Mouse (Mus musculus): ENCODE measurements around the gene Shcbp1l. TPM values are rescaled to one million over a fixed set of nuclear protein-coding genes. Genes with fewer than 3 reads are reported as not detected.
"Not testable (repeated sequence)": the region's sequence is repeated elsewhere in the genome, so short reads cannot be mapped to it uniquely, and the experiment has no call there.

Gene Shcbp1l
- polyA plus RNA-seq, 1 experiment from 2014 or later = 0.47 TPM

- no peaks in the 10 kb centered on the region for H3K4me1 ChIP-seq (ENCODE audit: control insufficient read depth in 2 of 2, insufficient read depth in 2 of 2, low read length in 2 of 2)
- H3K4me3 ChIP-seq (ENCODE audit: control insufficient read depth in 1 of 2, insufficient read depth in 1 of 2, low read depth in 1 of 2, low read length in 2 of 2) = no peak overlapping the region
- ATAC-seq (ENCODE audit: insufficient number of reproducible peaks, insufficient read depth, low FRiP score, low read depth) = no peak
- H3K9me3 ChIP-seq (ENCODE audit: control insufficient read depth, low read length) = no peaks in the 10 kb centered on the region
- no peak overlapping the region for H3K27ac ChIP-seq (replicated peaks in 1 of 2; ENCODE audit: control insufficient read depth in 1 of 2, insufficient read depth in 1 of 2, low read depth in 2 of 2, low read length in 2 of 2)
- no peak overlapping the region for H3K9ac ChIP-seq (ENCODE audit: low read length)
- no peaks in the 10 kb centered on the region for H3K27me3 ChIP-seq (ENCODE audit: control insufficient read depth, insufficient read depth, low read length)
- whole genome bisulfite sequencing = 93% methylated on average over 1 of the region's 1 CpGs
- H3K4me2 ChIP-seq (ENCODE audit: low read length) = no peak overlapping the region
- H3K36me3 ChIP-seq (ENCODE audit: control insufficient read depth, insufficient read depth, low read length) = peaks cover 84% of the 10 kb centered on the region
Observed at GRCm38 (mm10) chr1:153479296-153479695, 54.3 kb downstream of the Shcbp1l start.

- Histone ChIP-seq H3K27ac (replicated peaks in 1 of 2; ENCODE audit: control insufficient read depth in 1 of 2, insufficient read depth in 1 of 2, low read depth in 2 of 2, low read length in 2 of 2) (no peak overlapping the region), H3K9ac (ENCODE audit: low read length) (no peak overlapping the region), H3K9me3 (ENCODE audit: control insufficient read depth, low read length) (no peaks in the 10 kb centered on the region), H3K27me3 (ENCODE audit: control insufficient read depth, insufficient read depth, low read length) (no peaks in the 10 kb centered on the region), H3K4me1 (ENCODE audit: control insufficient read depth in 2 of 2, insufficient read depth in 2 of 2, low read length in 2 of 2) (peaks cover 0 to 11% of the 10 kb centered on the region in 2 experiments; a peak in 2 of 4 replicates), H3K4me3 (ENCODE audit: control insufficient read depth in 1 of 2, insufficient read depth in 1 of 2, low read depth in 1 of 2, low read length in 2 of 2) (no peak overlapping the region), H3K4me2 (ENCODE audit: low read length) (no peak overlapping the region), H3K36me3 (ENCODE audit: control insufficient read depth, insufficient read depth, low read length) (peaks cover 71% of the 10 kb centered on the region)
- no peak for ATAC-seq (ENCODE audit: insufficient number of reproducible peaks, insufficient read depth, low FRiP score, low read depth)
- WGBS = 60% methylated on average over 1 of the region's 1 CpGs
Observed at GRCm38 (mm10) chr1:153480386-153481024, 55.5 kb downstream of the Shcbp1l start.

GRCm38 (mm10) chr1:153481025-153481412, 56.1 kb downstream of the Shcbp1l start:
- Histone ChIP-seq H3K4me3 (ENCODE audit: control insufficient read depth in 1 of 2, insufficient read depth in 1 of 2, low read depth in 1 of 2, low read length in 2 of 2) (no peak overlapping the region), H3K9me3 (ENCODE audit: control insufficient read depth, low read length) (no peaks in the 10 kb centered on the region), H3K9ac (ENCODE audit: low read length) (no peak overlapping the region), H3K4me2 (ENCODE audit: low read length) (no peak overlapping the region), H3K27ac (replicated peaks in 1 of 2; ENCODE audit: control insufficient read depth in 1 of 2, insufficient read depth in 1 of 2, low read depth in 2 of 2, low read length in 2 of 2) (no peak overlapping the region), H3K27me3 (ENCODE audit: control insufficient read depth, insufficient read depth, low read length) (no peaks in the 10 kb centered on the region), H3K36me3 (ENCODE audit: control insufficient read depth, insufficient read depth, low read length) (peaks cover 66% of the 10 kb centered on the region), H3K4me1 (ENCODE audit: control insufficient read depth in 2 of 2, insufficient read depth in 2 of 2, low read length in 2 of 2) (peaks cover 0 to 16% of the 10 kb centered on the region in 2 experiments; a peak in 2 of 4 replicates)
- WGBS = 30% methylated on average over 1 of the region's 1 CpGs
- ATAC-seq (ENCODE audit: insufficient number of reproducible peaks, insufficient read depth, low FRiP score, low read depth) = no peak

GRCm38 (mm10) chr1:153485201-153485796, 60.3 kb downstream of the Shcbp1l start:
- Histone ChIP-seq H3K27ac (replicated peaks in 1 of 2; ENCODE audit: control insufficient read depth in 1 of 2, insufficient read depth in 1 of 2, low read depth in 2 of 2, low read length in 2 of 2) (no peak overlapping the region), H3K4me3 (ENCODE audit: control insufficient read depth in 1 of 2, insufficient read depth in 1 of 2, low read depth in 1 of 2, low read length in 2 of 2) (peak overlapping the region in 1 of 2 experiments; percentile 100; a peak in 2 of 4 replicates), H3K9me3 (ENCODE audit: control insufficient read depth, low read length) (no peaks in the 10 kb centered on the region), H3K9ac (ENCODE audit: low read length) (peak overlapping the region; percentile 42), H3K36me3 (ENCODE audit: control insufficient read depth, insufficient read depth, low read length) (peaks cover 24% of the 10 kb centered on the region), H3K4me2 (ENCODE audit: low read length) (peak overlapping the region; percentile 90), H3K27me3 (ENCODE audit: control insufficient read depth, insufficient read depth, low read length) (no peaks in the 10 kb centered on the region), H3K4me1 (ENCODE audit: control insufficient read depth in 2 of 2, insufficient read depth in 2 of 2, low read length in 2 of 2) (peaks cover 0 to 18% of the 10 kb centered on the region in 2 experiments; a peak in 2 of 4 replicates)
- WGBS = 60% methylated on average over 2 of the region's 2 CpGs
- ATAC-seq (ENCODE audit: insufficient number of reproducible peaks, insufficient read depth, low FRiP score, low read depth) = no peak

GRCm38 (mm10) chr1:153486120-153486519, 61.2 kb downstream of the Shcbp1l start:
- not testable (repeated sequence) for H3K27me3 ChIP-seq (ENCODE audit: control insufficient read depth, insufficient read depth, low read length); H3K27ac ChIP-seq (replicated peaks in 1 of 2; ENCODE audit: control insufficient read depth in 1 of 2, insufficient read depth in 1 of 2, low read depth in 2 of 2, low read length in 2 of 2); ATAC-seq (ENCODE audit: insufficient number of reproducible peaks, insufficient read depth, low FRiP score, low read depth); H3K9me3 ChIP-seq (ENCODE audit: control insufficient read depth, low read length)
- Histone ChIP-seq H3K4me1 (ENCODE audit: control insufficient read depth in 2 of 2, insufficient read depth in 2 of 2, low read length in 2 of 2) (peaks cover 0 to 18% of the 10 kb centered on the region in 2 experiments; a peak in 2 of 4 replicates), H3K4me3 (ENCODE audit: control insufficient read depth in 1 of 2, insufficient read depth in 1 of 2, low read depth in 1 of 2, low read length in 2 of 2) (peak overlapping the region; percentile 99 to 100), H3K4me2 (ENCODE audit: low read length) (peak overlapping the region; percentile 90), H3K9ac (ENCODE audit: low read length) (peak overlapping the region; percentile 99), H3K36me3 (ENCODE audit: control insufficient read depth, insufficient read depth, low read length) (peaks cover 16% of the 10 kb centered on the region)
- WGBS = 13% methylated on average over 6 of the region's 6 CpGs

- Histone ChIP-seq H3K4me2 (ENCODE audit: low read length) (peak overlapping the region; percentile 90), H3K27me3 (ENCODE audit: control insufficient read depth, insufficient read depth, low read length) (no peaks in the 10 kb centered on the region), H3K9ac (ENCODE audit: low read length) (peak overlapping the region; percentile 99), H3K9me3 (ENCODE audit: control insufficient read depth, low read length) (no peaks in the 10 kb centered on the region), H3K27ac (replicated peaks in 1 of 2; ENCODE audit: control insufficient read depth in 1 of 2, insufficient read depth in 1 of 2, low read depth in 2 of 2, low read length in 2 of 2) (peak overlapping the region; percentile 79 to 89), H3K4me3 (ENCODE audit: control insufficient read depth in 1 of 2, insufficient read depth in 1 of 2, low read depth in 1 of 2, low read length in 2 of 2) (peak overlapping the region; percentile 99 to 100), H3K4me1 (ENCODE audit: control insufficient read depth in 2 of 2, insufficient read depth in 2 of 2, low read length in 2 of 2) (peaks cover 0 to 18% of the 10 kb centered on the region in 2 experiments; a peak in 2 of 4 replicates), H3K36me3 (ENCODE audit: control insufficient read depth, insufficient read depth, low read length) (peaks cover 8% of the 10 kb centered on the region)
- WGBS = under 1% methylated on average over 61 of the region's 64 CpGs
- peak; percentile 74 for ATAC-seq (ENCODE audit: insufficient number of reproducible peaks, insufficient read depth, low FRiP score, low read depth)
Observed at GRCm38 (mm10) chr1:153486767-153487499, 62.0 kb downstream of the Shcbp1l start.

- peak within 1 kb of the TSS; percentile 90 for H3K4me2 ChIP-seq (ENCODE audit: low read length)
- peaks cover 3% of the 10 kb centered on the region for H3K36me3 ChIP-seq (ENCODE audit: control insufficient read depth, insufficient read depth, low read length)
- peak within 1 kb of the TSS; percentile 83 to 89 for H3K27ac ChIP-seq (replicated peaks in 1 of 2; ENCODE audit: control insufficient read depth in 1 of 2, insufficient read depth in 1 of 2, low read depth in 2 of 2, low read length in 2 of 2)
- under 1% methylated on average over 35 of the region's 35 CpGs for WGBS
- H3K4me3 ChIP-seq (ENCODE audit: control insufficient read depth in 1 of 2, insufficient read depth in 1 of 2, low read depth in 1 of 2, low read length in 2 of 2) = peak within 1 kb of the TSS; percentile 99 to 100
- ATAC-seq (ENCODE audit: insufficient number of reproducible peaks, insufficient read depth, low FRiP score, low read depth) = peak; percentile 88
- H3K4me1 ChIP-seq (ENCODE audit: control insufficient read depth in 2 of 2, insufficient read depth in 2 of 2, low read length in 2 of 2) = peaks cover 0 to 18% of the 10 kb centered on the region in 2 experiments; a peak in 2 of 4 replicates
- H3K9me3 ChIP-seq (ENCODE audit: control insufficient read depth, low read length) = no peaks in the 10 kb centered on the region
- no peaks in the 10 kb centered on the region for H3K27me3 ChIP-seq (ENCODE audit: control insufficient read depth, insufficient read depth, low read length)
- peak within 1 kb of the TSS; percentile 99 for H3K9ac ChIP-seq (ENCODE audit: low read length)
Observed at GRCm38 (mm10) chr1:153487500-153487879, 62.5 kb downstream of the Shcbp1l start, which contains the start of gene Dhx9. Dhx9 (minus strand) TSS chr1:153487660.
